ENCODE assay signal across 14 mouse cellular contexts in genomic region chr3:116189363-116190100, GRCm38 (mm10).
DNase-seq lines count a peak whose midpoint lies in the region; ATAC-seq and TF ChIP-seq lines count a peak whose summit lies in the region.
"Had no signal": no experiment of that assay in that cellular context is flagged by ENCODE, and none has a peak within 500 bp of the region (broad histone marks: within the 10 kb centered on the region; RNA-seq: fewer than 3 reads in every experiment).

No protein-coding gene starts in this region.

- ATAC-seq in intestine, embryonic 15.5 days: peak; percentile 51
- ATAC-seq in intestine, postnatal 0 days: no peak
- ATAC-seq: hindbrain, embryonic 16.5 days had no signal

- no peaks in the 10 kb centered on the region for H3K27me3 ChIP-seq in intestine, embryonic 15.5 days (replicated peaks)
- H3K27me3 ChIP-seq in intestine, postnatal 0 days (replicated peaks; ENCODE audit: control insufficient read depth, insufficient read depth, low read length): no peaks in the 10 kb centered on the region
- H3K27me3 ChIP-seq in thymus, adult 2 months (ENCODE audit: control insufficient read depth, insufficient read depth, low read length): no peaks in the 10 kb centered on the region
- H3K27me3 ChIP-seq in limb, embryonic 10.5 days (ENCODE audit: low read depth, poor library complexity, severe bottlenecking): no peaks in the 10 kb centered on the region
- H3K27me3 ChIP-seq: CH12.LX; kidney, embryonic 15.5 days had no signal

- TF ChIP-seq CTCF in intestine, postnatal 0 days (IDR thresholded peaks at IDR 0.05; ENCODE audit: low read depth): no peak
- TF ChIP-seq CTCF in thymus, adult 2 months (IDR thresholded peaks at IDR 0.05; ENCODE audit: borderline replicate concordance, control insufficient read depth, extremely low read depth, insufficient read depth, low read length, poor library complexity): no peak

- no peak for TF ChIP-seq POLR2A in thymus, adult 2 months (IDR thresholded peaks at IDR 0.05; ENCODE audit: control insufficient read depth, extremely low read depth, insufficient read depth, low read length, poor library complexity)

- no peak overlapping the region for H3K9ac ChIP-seq in intestine, embryonic 15.5 days
- no peak overlapping the region for H3K9ac ChIP-seq in intestine, postnatal 0 days (ENCODE audit: low read depth, low read length)
- H3K9ac ChIP-seq: kidney, embryonic 15.5 days had no signal

- DNase-seq in 3134 (ENCODE audit: extremely low read depth, insufficient read length, low spot score): peak; percentile 71
- DNase-seq in NIH3T3 (ENCODE audit: low read depth): peak; percentile 91
- peak; percentile 92 for DNase-seq in fibroblast of lung, adult 2 months (ENCODE audit: low read depth)
- DNase-seq in thymus, postnatal 4 days: no peak
- DNase-seq in thymus, adult 2 months: no peak
- DNase-seq in limb, embryonic 10.5 days (ENCODE audit: low spot score): no peak
- DNase-seq: gastrocnemius, postnatal 36 days; lung, adult 18-20 months; thymus, adult 18-20 months had no signal

- no peak overlapping the region for H3K4me3 ChIP-seq in intestine, embryonic 15.5 days (replicated peaks)
- H3K4me3 ChIP-seq in intestine, postnatal 0 days (ENCODE audit: low read depth, low read length): no peak overlapping the region
- H3K4me3 ChIP-seq in thymus, adult 2 months (ENCODE audit: control insufficient read depth, insufficient read depth, low read length): no peak overlapping the region
- no peak overlapping the region for H3K4me3 ChIP-seq in limb, embryonic 10.5 days
- H3K4me3 ChIP-seq: kidney, embryonic 15.5 days had no signal

- H3K36me3 ChIP-seq in intestine, embryonic 15.5 days: no peaks in the 10 kb centered on the region
- no peaks in the 10 kb centered on the region for H3K36me3 ChIP-seq in intestine, postnatal 0 days (ENCODE audit: control insufficient read depth, insufficient read depth)
- no peaks in the 10 kb centered on the region for H3K36me3 ChIP-seq in thymus, adult 2 months (ENCODE audit: control insufficient read depth, insufficient read depth, low read length)
- H3K36me3 ChIP-seq in limb, embryonic 10.5 days: no peaks in the 10 kb centered on the region
- H3K36me3 ChIP-seq: kidney, embryonic 15.5 days had no signal

- H3K4me1 ChIP-seq in intestine, embryonic 15.5 days (replicated peaks): no peaks in the 10 kb centered on the region
- no peaks in the 10 kb centered on the region for H3K4me1 ChIP-seq in intestine, postnatal 0 days (replicated peaks; ENCODE audit: control insufficient read depth, insufficient read depth, low read length)
- H3K4me1 ChIP-seq in thymus, adult 2 months (replicated peaks; ENCODE audit: control insufficient read depth, insufficient read depth, low read length): no peaks in the 10 kb centered on the region
- H3K4me1 ChIP-seq in limb, embryonic 10.5 days: no peaks in the 10 kb centered on the region
- H3K4me1 ChIP-seq: kidney, embryonic 15.5 days had no signal

- 75% methylated on average over 6 of the region's 6 CpGs for WGBS in intestine, embryonic 15.5 days
- WGBS in intestine, postnatal 0 days: 57% methylated on average over 6 of the region's 6 CpGs
- WGBS in thymus, adult 2 months: 38% methylated on average over 6 of the region's 6 CpGs
- WGBS in limb, embryonic 10.5 days: 97% methylated on average over 6 of the region's 6 CpGs

- H3K27ac ChIP-seq in intestine, embryonic 15.5 days: no peak overlapping the region
- H3K27ac ChIP-seq in intestine, postnatal 0 days (ENCODE audit: low read depth, low read length): no peak overlapping the region
- H3K27ac ChIP-seq in thymus, adult 2 months (ENCODE audit: control insufficient read depth, insufficient read depth, low read length): no peak overlapping the region
- H3K27ac ChIP-seq in limb, embryonic 10.5 days: no peak overlapping the region
- H3K27ac ChIP-seq: kidney, embryonic 15.5 days had no signal

- no peak overlapping the region for H3K4me2 ChIP-seq in intestine, embryonic 15.5 days (replicated peaks)
- H3K4me2 ChIP-seq in intestine, postnatal 0 days (replicated peaks; ENCODE audit: low read depth): no peak overlapping the region
- H3K4me2 ChIP-seq: kidney, embryonic 15.5 days had no signal

- no peaks in the 10 kb centered on the region for H3K9me3 ChIP-seq in intestine, embryonic 15.5 days
- no peaks in the 10 kb centered on the region for H3K9me3 ChIP-seq in intestine, postnatal 0 days (ENCODE audit: control insufficient read depth)
- no peaks in the 10 kb centered on the region for H3K9me3 ChIP-seq in limb, embryonic 10.5 days (replicated peaks)
- H3K9me3 ChIP-seq: kidney, embryonic 15.5 days had no signal

Comparison
In these comparisons a context has a peak if more than half of its experiments do, and no peak if none do; other contexts are left out.
1. DNase-seq: peak in 3134 (single experiment), NIH3T3 (single experiment) and fibroblast of lung, adult 2 months (single experiment); none in thymus, postnatal 4 days (single experiment), thymus, adult 2 months (single experiment) and limb, embryonic 10.5 days (single experiment).